Mouse (Mus musculus) spleen, postnatal 14 days (tissue): ENCODE results near the gene Prkd2.

Experiments used
- DNase-seq, 2 experiments: peaks; one replicate each; pipeline ENCODE4 v3.0.0; 2021 to 2022; ENCODE audit warnings: low spot score in 2 of 2

Prkd2 gene

GRCm38 (mm10) chr7:16859902-16860651, 17.4 kb downstream of the Prkd2 start:
- peak in 1 of 2 experiments; percentile 53 for DNase-seq

GRCm38 (mm10) chr7:16867488-16867887, 24.8 kb downstream of the Prkd2 start:
- no peak for DNase-seq

GRCm38 (mm10) chr7:16869497-16869896, 26.8 kb downstream of the Prkd2 start:
- no peak for DNase-seq

- no peak for DNase-seq
Observed at GRCm38 (mm10) chr7:16871600-16871999, 28.9 kb downstream of the Prkd2 start.

GRCm38 (mm10) chr7:16872478-16872877, 29.8 kb downstream of the Prkd2 start:
- DNase-seq, result no peak

GRCm38 (mm10) chr7:16873392-16873791, 30.7 kb downstream of the Prkd2 start:
- no peak for DNase-seq

- peak; percentile 57 to 72 for DNase-seq
Observed at GRCm38 (mm10) chr7:16874190-16874589, 31.5 kb downstream of the Prkd2 start.

GRCm38 (mm10) chr7:16874756-16875309, 32.1 kb downstream of the Prkd2 start:
- DNase-seq, result peak; percentile 96

GRCm38 (mm10) chr7:16875310-16875325, 32.4 kb downstream of the Prkd2 start, which contains the start of gene Dact3:
Gene Dact3, plus strand, starts transcription at chr7:16875317.
- no peak for DNase-seq

- no peak for DNase-seq
Observed at GRCm38 (mm10) chr7:16875326-16875725, 32.6 kb downstream of the Prkd2 start.

GRCm38 (mm10) chr7:16876006-16876405, 33.3 kb downstream of the Prkd2 start:
- no peak for DNase-seq

- DNase-seq, result no peak
Observed at GRCm38 (mm10) chr7:16876608-16877007, 33.9 kb downstream of the Prkd2 start.

GRCm38 (mm10) chr7:16877717-16878116, 35.0 kb downstream of the Prkd2 start:
- no peak for DNase-seq

- no peak for DNase-seq
Observed at GRCm38 (mm10) chr7:16879796-16880547, 37.3 kb downstream of the Prkd2 start.

GRCm38 (mm10) chr7:16880615-16881014, 37.9 kb downstream of the Prkd2 start:
- no peak for DNase-seq

GRCm38 (mm10) chr7:16883162-16883561, 40.5 kb downstream of the Prkd2 start:
- DNase-seq, result no peak

GRCm38 (mm10) chr7:16884334-16884733, 41.6 kb downstream of the Prkd2 start:
- DNase-seq, result no peak

GRCm38 (mm10) chr7:16885271-16885776, 42.6 kb downstream of the Prkd2 start:
- no peak for DNase-seq

- no peak for DNase-seq
Observed at GRCm38 (mm10) chr7:16885905-16886304, 43.2 kb downstream of the Prkd2 start.

- DNase-seq, result no peak
Observed at GRCm38 (mm10) chr7:16890536-16890935, 47.8 kb downstream of the Prkd2 start.

- DNase-seq, result no peak
Observed at GRCm38 (mm10) chr7:16890944-16891343, 48.2 kb downstream of the Prkd2 start.

GRCm38 (mm10) chr7:16891641-16892351, 49.1 kb downstream of the Prkd2 start, which contains the start of gene Gng8:
Gene Gng8, plus strand, starts transcription at chr7:16891786.
- DNase-seq, result peak; percentile 61 to 79

GRCm38 (mm10) chr7:16892352-16892730, 49.6 kb downstream of the Prkd2 start:
- DNase-seq, result no peak
